Mouse (Mus musculus) thymus, adult 2 months (tissue): ENCODE results near the gene Gm49486. TPM values are rescaled to one million over a fixed set of nuclear protein-coding genes. Genes with fewer than 3 reads are reported as not detected.

Experiments
- DNase-seq: peaks from one replicate; pipeline ENCODE4 v3.0.0; 2021
- H3K27ac ChIP-seq: fragments of 200-500 bp; 2 replicates; pipeline ENCODE4 v1.5.1; 2012; ENCODE audit warnings: low read length, control low read depth; ENCODE audit not compliant: control insufficient read depth, insufficient read depth
- H3K27me3 ChIP-seq: fragments of 200-500 bp; 2 replicates; pipeline ENCODE4 v1.6.1; 2012; ENCODE audit warnings: mild to moderate bottlenecking, low read length, moderate library complexity, mixed read lengths; ENCODE audit not compliant: control insufficient read depth, insufficient read depth
- H3K36me3 ChIP-seq: fragments of 200-500 bp; 2 replicates; pipeline ENCODE4 v1.6.1; 2012; ENCODE audit warnings: mild to moderate bottlenecking, low read length, moderate library complexity; ENCODE audit not compliant: control insufficient read depth, insufficient read depth
- H3K4me1 ChIP-seq: fragments of 200-500 bp; replicated peaks from 2 replicates; pipeline ENCODE4 v1.6.1; 2012; ENCODE audit warnings: low read length; ENCODE audit not compliant: control insufficient read depth, insufficient read depth
- H3K4me3 ChIP-seq: fragments of 200-500 bp; 2 replicates; pipeline ENCODE4 v1.5.1; 2012; ENCODE audit warnings: mild to moderate bottlenecking, low read length, control low read depth, moderate library complexity; ENCODE audit not compliant: control insufficient read depth, insufficient read depth
- CTCF ChIP-seq: fragments of 200-500 bp; IDR thresholded peaks from 2 replicates; pipeline ENCODE4 v1.5.1; 2012; ENCODE audit warnings: mild to moderate bottlenecking, control low read depth, low read length, moderate library complexity, borderline replicate concordance; ENCODE audit not compliant: control insufficient read depth, poor library complexity, insufficient read depth; ENCODE audit errors: extremely low read depth
- POLR2A ChIP-seq: fragments of 200-500 bp; IDR thresholded peaks from 2 replicates; pipeline ENCODE4 v1.6.1; 2012; ENCODE audit warnings: mild to moderate bottlenecking, low read length, control low read depth, moderate library complexity; ENCODE audit not compliant: control insufficient read depth, poor library complexity, insufficient read depth; ENCODE audit errors: extremely low read depth
- WGBS: fragments of 180-500 bp; shearing (Covaris S2); methylation state at CpG from one replicate; pipeline ENCODE4 v1.1.7; 2018; 5-methylcytosine and 5-hydroxymethylcytosine counted together
- polyA plus RNA-seq: library from polyadenylated mRNA; depleted of rRNA; stranded (reverse); fragments of >200 nt; gene quantifications from 2 replicates; pipeline ENCODE4 v1.2.3, GENCODE M21; 2012

Gene Gm49486
- polyA plus RNA-seq, 1 experiment: 0.24 TPM

GRCm38 (mm10) chr15:79287091-79287490, 57.9 kb downstream of the Gm49486 start:
- H3K4me1 ChIP-seq: no peaks in the 10 kb centered on the region
- 0 out of 2 replicates have a peak, but pooled peaks cover 3% of the 10 kb centered on the region for H3K36me3 ChIP-seq
- no peak overlapping the region for H3K27ac ChIP-seq
- 97% methylated on average over 7 of the region's 7 CpGs for WGBS
- TF ChIP-seq CTCF: no peak
- TF ChIP-seq POLR2A: no peak
- no peak for DNase-seq
- no peak overlapping the region for H3K4me3 ChIP-seq
- no peaks in the 10 kb centered on the region for H3K27me3 ChIP-seq

- H3K4me3 ChIP-seq: no peak overlapping the region
- H3K27ac ChIP-seq: no peak overlapping the region
- WGBS: 91% methylated on average over 3 of the region's 3 CpGs
- no peaks in the 10 kb centered on the region for H3K4me1 ChIP-seq
- 0 out of 2 replicates have a peak, but pooled peaks cover 3% of the 10 kb centered on the region for H3K36me3 ChIP-seq
- DNase-seq: no peak
- no peaks in the 10 kb centered on the region for H3K27me3 ChIP-seq
- TF ChIP-seq CTCF: no peak
- TF ChIP-seq POLR2A: no peak
These were observed 59.2 kb downstream of the Gm49486 start for GRCm38 (mm10) chr15:79288387-79288786.

- H3K4me1 ChIP-seq: no peaks in the 10 kb centered on the region
- DNase-seq: no peak
- H3K27ac ChIP-seq: no peak overlapping the region
- H3K27me3 ChIP-seq: no peaks in the 10 kb centered on the region
- 93% methylated on average over 12 of the region's 12 CpGs for WGBS
- no peak overlapping the region for H3K4me3 ChIP-seq
- no peak for TF ChIP-seq POLR2A
- TF ChIP-seq CTCF: no peak
- H3K36me3 ChIP-seq: 0 out of 2 replicates have a peak, but pooled peaks cover 3% of the 10 kb centered on the region
These were observed 60.2 kb downstream of the Gm49486 start for GRCm38 (mm10) chr15:79289441-79289840.

- H3K36me3 ChIP-seq: 0 out of 2 replicates have a peak, but pooled peaks cover 3% of the 10 kb centered on the region
- DNase-seq: no peak
- no peak overlapping the region for H3K27ac ChIP-seq
- no peaks in the 10 kb centered on the region for H3K27me3 ChIP-seq
- H3K4me1 ChIP-seq: no peaks in the 10 kb centered on the region
- no peak overlapping the region for H3K4me3 ChIP-seq
- TF ChIP-seq POLR2A: no peak
- TF ChIP-seq CTCF: no peak
- 95% methylated on average over 3 of the region's 3 CpGs for WGBS
These were observed 61.1 kb downstream of the Gm49486 start for GRCm38 (mm10) chr15:79290340-79290739.

GRCm38 (mm10) chr15:79292779-79293178, 63.6 kb downstream of the Gm49486 start:
- Histone ChIP-seq H3K27ac (no peak overlapping the region), H3K36me3 (no peaks in the 10 kb centered on the region)
- TF ChIP-seq POLR2A (no peak), CTCF (no peak)

GRCm38 (mm10) chr15:79298553-79298952, 69.4 kb downstream of the Gm49486 start:
- TF ChIP-seq CTCF (no peak), POLR2A (no peak)
- H3K27ac ChIP-seq: no peak overlapping the region
- no peaks in the 10 kb centered on the region; the same call in 1 of the 2 replicates for H3K4me1 ChIP-seq
- no peaks in the 10 kb centered on the region for H3K27me3 ChIP-seq
- H3K36me3 ChIP-seq: no peaks in the 10 kb centered on the region
- 94% methylated on average over 6 of the region's 6 CpGs for WGBS
- no peak overlapping the region for H3K4me3 ChIP-seq
- DNase-seq: no peak

More at GRCm38 (mm10) chr15:79292779-79293178, 63.6 kb downstream of the Gm49486 start:
- no peak overlapping the region for H3K4me3 ChIP-seq
- DNase-seq: no peak
- no peaks in the 10 kb centered on the region for H3K4me1 ChIP-seq
- H3K27me3 ChIP-seq: no peaks in the 10 kb centered on the region
- 95% methylated on average over 9 of the region's 9 CpGs for WGBS
